Mouse (Mus musculus) frontal cortex, postnatal 25 days (tissue): Measurements from ENCODE around the gene Gmfb.

Source experiments
- DNase-seq, 2 experiments: peaks; one replicate each; pipeline ENCODE4 v3.0.0; 2022; ENCODE audit warnings: low spot score in 2 of 2

Gene Gmfb

GRCm38 (mm10) chr14:46803259-46803658 is 18.8 kb downstream of the Gmfb start:
- DNase-seq: no peak

- DNase-seq: no peak
Observed at GRCm38 (mm10) chr14:46800684-46801345, 21.2 kb downstream of the Gmfb start.

- DNase-seq: no peak
Observed at GRCm38 (mm10) chr14:46794157-46794556, 27.9 kb downstream of the Gmfb start.

- DNase-seq: no peak
Observed at GRCm38 (mm10) chr14:46790723-46791122, 31.3 kb downstream of the Gmfb start.

DNA sequence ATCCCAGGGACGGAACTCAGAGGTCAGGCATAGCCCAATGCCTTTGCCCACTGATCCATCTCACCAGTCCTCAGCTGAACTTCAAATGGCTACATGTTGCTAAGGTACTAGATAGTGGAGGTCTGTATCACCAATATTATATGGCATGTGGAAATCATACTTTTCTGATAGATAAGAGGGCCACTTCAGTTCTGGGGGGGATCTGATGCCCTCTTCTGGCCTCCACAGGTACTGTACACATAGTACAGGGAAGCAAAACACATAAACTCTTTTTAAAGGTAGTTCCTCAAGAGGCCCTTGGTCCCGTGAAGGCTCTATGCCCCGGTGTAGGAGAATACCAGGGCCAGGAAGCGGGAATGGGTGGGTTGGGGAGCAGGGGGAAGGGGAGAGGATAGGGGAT is 31.7 kb downstream of the Gmfb start:
- DNase-seq: no peak

DNA sequence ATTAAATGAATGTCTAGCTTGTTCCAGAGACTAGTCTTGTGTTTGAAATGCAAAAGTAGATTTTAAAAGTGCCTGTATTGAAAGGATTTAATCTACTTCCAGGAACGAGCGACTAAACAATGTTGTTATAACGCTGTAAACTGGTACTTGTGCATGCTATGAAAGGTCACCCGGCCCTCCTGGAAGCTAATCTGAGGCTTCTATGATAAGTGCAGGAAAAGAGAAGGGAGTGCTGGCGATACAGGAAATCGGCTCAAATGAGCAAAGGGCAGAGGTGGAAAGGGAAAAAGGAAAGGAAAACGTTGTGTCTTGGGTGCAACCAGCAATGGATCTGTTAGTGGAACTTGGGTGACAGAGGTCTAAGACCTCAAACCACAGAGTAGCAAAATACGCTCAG is 33.5 kb downstream of the Gmfb start:
- DNase-seq: no peak

DNA sequence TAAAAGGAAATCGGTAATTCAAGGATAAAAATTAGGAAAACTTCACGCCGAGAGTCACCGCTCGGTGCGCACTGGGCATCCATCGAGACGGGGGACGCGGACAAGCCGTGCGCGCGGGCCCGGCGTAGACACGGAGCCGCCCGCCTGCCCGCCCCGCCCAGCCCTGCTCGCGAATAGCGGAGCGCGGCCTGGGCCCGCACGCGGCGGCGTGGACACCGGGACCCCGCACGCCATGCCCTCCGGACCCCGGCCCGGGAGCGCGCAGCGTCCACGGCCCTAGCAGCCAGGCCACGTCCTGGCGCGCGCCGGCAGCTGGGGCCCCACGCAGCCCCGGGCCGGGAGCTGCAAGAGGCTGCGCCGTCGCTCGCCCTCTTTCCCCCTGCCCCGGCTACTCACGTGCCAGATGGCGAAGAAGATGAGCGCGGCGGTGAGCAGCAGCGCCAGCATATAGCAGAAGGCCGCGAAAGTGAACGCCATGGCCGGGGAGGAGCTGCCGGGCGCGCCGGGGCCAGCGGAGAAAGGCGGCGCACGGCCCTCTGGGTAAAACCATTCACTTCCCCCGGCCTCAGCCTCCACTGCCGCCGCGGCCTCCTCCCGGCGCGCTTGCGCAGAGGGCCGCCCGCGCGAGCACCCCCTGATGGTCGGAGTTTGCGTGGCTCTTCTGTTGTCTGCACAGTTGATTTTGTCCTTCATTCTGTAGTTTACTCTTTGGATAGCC is 34.1 kb downstream of the Gmfb start, which contains the start of gene Cnih1:
Cnih1 (minus strand) TSS at position 625 of the 718 bp plus-strand sequence.
- peak; percentile 82 to 84 for DNase-seq

DNA sequence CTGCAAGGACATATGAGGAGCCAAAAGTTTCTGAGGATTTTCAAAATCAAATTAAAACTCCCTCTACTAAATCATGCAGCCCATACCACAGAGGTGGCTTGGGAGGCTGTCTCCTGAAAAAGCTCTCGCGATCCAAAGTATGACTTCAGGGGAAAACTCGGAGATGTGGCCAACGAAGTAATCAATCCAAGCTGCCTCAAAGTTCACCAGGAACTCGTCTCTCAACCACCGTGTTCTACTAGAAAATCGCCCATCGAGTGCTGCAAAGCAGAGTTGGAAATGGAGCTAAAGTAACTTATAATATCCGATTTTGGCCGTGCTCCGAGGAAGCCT is 34.6 kb downstream of the Gmfb start:
- no peak for DNase-seq

- no peak for DNase-seq
Observed at GRCm38 (mm10) chr14:46785247-46785646, 36.8 kb downstream of the Gmfb start.

DNA sequence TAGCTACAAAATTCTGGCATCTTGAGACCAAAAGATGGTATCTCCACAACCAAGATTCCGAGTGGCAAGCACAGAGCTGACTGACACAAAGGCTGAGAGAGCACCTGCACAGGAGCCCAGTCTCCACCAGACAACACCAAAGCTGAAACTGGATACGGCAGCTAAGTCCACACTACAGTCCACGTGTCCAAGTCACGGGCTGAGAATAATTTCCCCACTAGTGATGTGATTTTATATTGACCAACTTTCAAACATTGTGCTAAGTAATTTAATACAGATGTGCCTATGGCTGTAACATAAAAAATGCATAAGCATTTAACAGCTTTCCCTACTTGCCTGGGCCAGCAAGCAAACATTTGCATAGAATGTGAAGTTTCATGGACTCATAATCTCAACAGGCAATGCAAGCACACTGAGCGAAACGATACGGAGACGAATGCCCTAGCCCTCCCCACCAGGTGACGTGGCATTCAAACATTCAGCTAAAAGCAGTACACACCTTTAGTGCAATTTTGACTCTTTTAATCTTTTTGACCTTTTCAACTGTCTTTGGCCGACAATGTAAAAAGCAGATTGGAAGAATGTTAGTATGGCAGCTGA is 38.6 kb downstream of the Gmfb start:
- DNase-seq: no peak

DNA sequence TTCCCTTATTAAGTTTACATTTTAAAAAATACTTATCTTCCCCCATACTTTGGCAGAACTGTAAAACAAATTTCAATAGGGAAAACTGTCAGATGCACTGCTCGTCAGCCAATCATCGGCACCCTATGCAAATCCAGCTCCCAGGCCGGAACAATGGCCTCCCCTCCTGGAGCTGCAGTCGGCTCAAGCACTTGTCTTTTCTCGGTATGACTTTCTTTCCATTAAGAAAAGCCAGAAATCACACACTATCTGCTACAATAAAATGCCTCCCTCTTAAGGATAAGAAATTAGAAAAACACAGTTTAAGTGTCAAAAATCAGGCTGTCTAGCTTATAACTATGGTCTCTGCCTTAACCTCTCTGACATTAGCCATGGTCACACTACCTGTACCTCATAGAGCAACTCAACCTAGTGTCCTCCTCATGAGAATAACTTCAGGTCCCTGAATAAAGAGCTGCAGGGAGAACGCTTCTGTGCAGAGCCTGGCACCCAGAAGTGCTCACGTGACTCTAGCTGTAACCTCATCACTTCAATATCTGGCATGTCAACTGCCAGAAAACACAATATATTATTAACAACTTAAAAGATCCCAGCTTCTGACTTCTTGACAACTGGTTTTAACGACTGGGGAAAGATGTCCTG is 39.7 kb downstream of the Gmfb start:
- no peak for DNase-seq

DNA sequence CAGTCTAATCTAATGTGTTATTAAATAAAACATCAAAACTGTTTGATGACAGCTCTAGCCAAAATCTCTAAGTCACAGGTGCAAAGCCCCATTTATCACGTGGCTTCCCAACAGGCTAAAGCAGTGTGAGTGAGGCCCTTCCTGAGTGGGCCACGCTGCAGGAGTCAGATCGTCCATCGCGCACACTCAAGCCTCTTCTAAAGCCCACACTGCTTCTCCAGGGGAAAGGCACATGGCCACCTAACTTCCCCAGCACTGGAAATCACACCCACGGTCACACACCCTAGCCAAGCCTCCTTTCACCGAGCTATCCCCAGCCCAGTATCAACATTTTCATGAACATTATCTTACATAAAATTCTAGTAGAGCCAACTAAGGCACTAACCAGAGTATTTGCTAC is 41.0 kb downstream of the Gmfb start:
- no peak for DNase-seq

DNA sequence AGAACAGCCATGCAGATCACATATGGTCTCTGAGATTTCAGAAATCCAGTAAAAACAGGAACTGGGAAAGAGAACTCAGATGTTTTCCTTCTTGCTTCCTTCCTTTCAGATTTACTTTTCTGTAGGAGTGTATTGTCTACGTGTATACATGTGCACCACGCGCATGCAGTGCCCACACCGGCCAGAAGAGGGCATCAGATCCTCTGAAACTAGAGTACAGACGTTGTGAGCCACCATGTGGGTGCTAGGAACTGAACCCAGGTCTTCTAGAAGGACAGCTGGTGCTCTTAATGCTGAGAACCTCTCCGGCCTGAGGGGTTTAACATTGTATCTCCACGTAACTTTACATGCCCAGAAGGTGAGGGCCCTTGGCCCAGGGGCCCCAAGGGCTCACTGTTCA is 42.8 kb downstream of the Gmfb start:
- DNase-seq: no peak

DNA sequence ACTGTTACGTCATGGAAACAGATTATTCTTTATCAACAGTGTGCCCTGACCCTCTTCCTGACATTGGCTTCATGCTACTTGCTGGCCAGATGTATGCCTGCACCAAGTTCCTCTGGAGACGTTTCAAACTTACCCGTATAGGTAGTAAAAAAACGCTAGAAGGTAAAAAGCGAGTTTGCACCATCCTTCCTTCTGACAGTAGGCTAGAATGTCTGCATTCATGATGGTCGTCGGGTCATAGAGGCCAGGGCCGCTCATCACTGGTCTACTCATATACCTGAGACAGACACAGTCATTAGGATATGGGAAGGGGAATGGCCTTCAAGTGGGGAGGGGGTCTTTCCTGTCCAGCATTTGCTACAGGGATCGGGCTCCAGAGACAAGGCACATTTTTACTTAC is 43.3 kb downstream of the Gmfb start:
- no peak for DNase-seq

GRCm38 (mm10) chr14:46770036-46770435 is 52.0 kb downstream of the Gmfb start:
- DNase-seq: no peak

DNA sequence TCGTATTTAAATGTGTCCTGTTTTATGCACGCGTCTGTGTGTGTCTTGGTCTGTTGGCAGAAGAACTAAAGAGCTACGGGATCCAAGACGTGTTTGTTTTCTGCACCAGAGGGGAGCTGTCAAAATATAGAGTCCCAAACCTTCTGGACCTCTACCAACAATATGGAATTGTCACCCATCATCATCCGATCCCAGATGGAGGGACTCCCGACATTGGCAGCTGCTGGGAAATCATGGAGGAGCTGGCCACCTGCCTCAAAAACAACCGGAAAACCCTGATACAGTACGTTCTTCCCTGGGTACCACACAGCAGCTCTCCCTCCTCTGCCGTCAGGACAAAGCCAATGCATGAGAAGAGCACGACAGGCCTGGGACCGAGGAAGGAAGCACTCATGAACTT is 54.9 kb downstream of the Gmfb start:
- DNase-seq: no peak

- no peak for DNase-seq
Observed at GRCm38 (mm10) chr14:46761186-46761585, 60.9 kb downstream of the Gmfb start.

GRCm38 (mm10) chr14:46760355-46761029 is 61.5 kb downstream of the Gmfb start, which contains the start of gene Cdkn3:
Cdkn3 (plus strand) TSS chr14:46760541.
- peak; percentile 66 to 76 for DNase-seq

DNA sequence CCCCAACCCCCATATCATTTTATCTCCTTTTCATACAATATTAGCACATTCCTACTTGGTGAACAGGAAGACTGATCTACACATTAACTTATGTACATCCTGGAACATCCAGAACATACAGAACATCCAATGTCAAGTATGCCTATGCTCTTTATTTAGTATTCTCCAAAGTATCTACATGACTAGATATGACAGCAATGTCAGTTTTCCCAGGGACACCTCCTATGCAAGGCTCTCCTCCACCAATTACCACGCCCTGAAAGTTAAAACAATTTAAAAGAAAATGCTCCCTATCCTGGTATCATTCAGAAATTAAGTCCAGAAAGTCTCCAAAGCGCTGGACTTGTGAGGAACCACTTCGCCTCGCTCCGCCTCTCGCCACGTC is 62.1 kb downstream of the Gmfb start:
- DNase-seq: no peak
